Mouse (Mus musculus): Measurements from ENCODE around the gene Stag1. TPM values are rescaled to one million over a fixed set of nuclear protein-coding genes. Genes with fewer than 3 reads are reported as not detected.

Gene Stag1
- polyA plus RNA-seq (2012; fragmentation: generic; extraction: Trizol), result 1 to 10 TPM in 1 of 2 experiments, under 1 TPM in 1; 0.78 to 3.5 TPM

DNA sequence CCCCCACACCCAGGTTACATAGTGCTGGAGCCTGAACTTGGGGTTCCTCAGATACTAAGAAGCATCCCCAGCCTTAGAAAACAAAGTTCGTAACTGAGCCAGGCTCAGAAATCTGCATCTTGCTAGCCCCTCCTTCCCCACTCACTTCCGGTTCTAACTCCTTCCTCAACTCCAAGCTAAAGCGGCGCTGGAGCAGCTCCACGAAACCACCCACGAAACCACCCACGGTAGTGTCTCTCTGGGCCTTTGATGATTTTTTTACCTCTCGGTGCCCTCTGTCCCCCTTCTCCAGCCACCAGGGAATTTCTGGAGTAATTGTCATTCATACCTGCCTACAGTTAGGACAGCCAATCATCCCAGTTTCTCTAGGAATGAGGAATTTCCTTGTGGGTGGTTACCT is at the start of gene Stag1:
Gene Stag1, plus strand, starts transcription at position 253 of the 400 bp plus-strand sequence.

GRCm38 (mm10) chr9:100570626-100571233 is 26.9 kb upstream of the Stag1 start, which contains the start of gene Slc35g2:
Gene Slc35g2 (minus strand): TSS chr9:100571090.

Other genes with a start within 250 kb of the Stag1 start
- gene Il20rb, start 111.0 kb upstream of the Stag1 start, polyA plus RNA-seq (2012; fragmentation: generic; extraction: Trizol), result under 1 TPM; 0.05 to 0.42 TPM
- gene Nck1, start 51.7 kb upstream of the Stag1 start, polyA plus RNA-seq (2012; fragmentation: generic; extraction: Trizol), result 10 to 100 TPM in 1 of 2 experiments, under 1 TPM in 1; 0.66 to 11.7 TPM
- gene Slc35g2, start 26.7 kb upstream of the Stag1 start, polyA plus RNA-seq (2012; fragmentation: generic; extraction: Trizol), result under 1 TPM in 1 of 2 experiments, not detected in 1; 0.17 TPM

Measured in C3H10T1/2 (cell line).